Mouse (Mus musculus) forebrain, embryonic 12.5 days (tissue): ENCODE measurements around the gene Usp24. TPM values are rescaled to one million over a fixed set of nuclear protein-coding genes. Genes with fewer than 3 reads are reported as not detected.

Source experiments
- ATAC-seq: fragments of 200-750 bp; cut with Nextera tagmentation; 2 replicates; pipeline ENCODE4 v1.8.0; 2017; ENCODE audit warnings: moderate TSS enrichment; ENCODE audit not compliant: low FRiP score
- H3K27ac ChIP-seq: fragments of 300-500 bp; sonication (generic); 2 replicates; pipeline ENCODE4 v1.5.1; 2016; ENCODE audit warnings: mild to moderate bottlenecking
- H3K27me3 ChIP-seq: fragments of 300-500 bp; sonication (generic); 2 replicates; pipeline ENCODE4 v1.6.1; 2016; ENCODE audit warnings: mild to moderate bottlenecking
- H3K36me3 ChIP-seq: fragments of 300-500 bp; sonication (generic); replicated peaks from 2 replicates; pipeline ENCODE4 v1.6.1; 2016; ENCODE audit warnings: mild to moderate bottlenecking
- H3K4me1 ChIP-seq: fragments of 300-500 bp; sonication (generic); 2 replicates; pipeline ENCODE4 v1.6.1; 2016
- H3K4me2 ChIP-seq: fragments of 300-500 bp; sonication (generic); 2 replicates; pipeline ENCODE4 v1.6.1; 2016; ENCODE audit warnings: mild to moderate bottlenecking, moderate library complexity
- H3K4me3 ChIP-seq: fragments of 300-500 bp; sonication (generic); replicated peaks from 2 replicates; pipeline ENCODE4 v1.5.1; 2016; ENCODE audit warnings: mild to moderate bottlenecking
- H3K9ac ChIP-seq: fragments of 300-500 bp; sonication (generic); 2 replicates; pipeline ENCODE4 v1.6.1; 2016; ENCODE audit warnings: mild to moderate bottlenecking
- H3K9me3 ChIP-seq: fragments of 300-500 bp; sonication (generic); 2 replicates; pipeline ENCODE4 v1.6.1; 2016
- WGBS: fragments of 180-500 bp; shearing (Covaris S2); methylation state at CpG from one replicate; pipeline ENCODE4 v1.1.7; 2016; 5-methylcytosine and 5-hydroxymethylcytosine counted together
- polyA plus RNA-seq: library from polyadenylated mRNA; unstranded; fragments of >200 nt; fragmentation: Nextera tagmentation; extraction: Ambion mirVana; gene quantifications from 2 replicates; pipeline ENCODE4 v1.2.1, GENCODE M21; 2016

The Usp24 gene
- polyA plus RNA-seq, 1 experiment from 2014 or later = 13.7 TPM

- WGBS = 91% methylated on average over 6 of the region's 6 CpGs
- H3K4me3 ChIP-seq = no peak overlapping the region
Observed at GRCm38 (mm10) chr4:106301346-106301745, 14.7 kb upstream of the Usp24 start.

GRCm38 (mm10) chr4:106308090-106308489 lies 7.9 kb upstream of the Usp24 start:
- H3K4me3 ChIP-seq = no peak overlapping the region
- H3K4me1 ChIP-seq = no peaks in the 10 kb centered on the region
- no peak overlapping the region for H3K9ac ChIP-seq
- no peak overlapping the region for H3K4me2 ChIP-seq
- ATAC-seq = no peak
- H3K36me3 ChIP-seq = no peaks in the 10 kb centered on the region
- no peaks in the 10 kb centered on the region for H3K27me3 ChIP-seq
- H3K9me3 ChIP-seq = no peaks in the 10 kb centered on the region
- 95% methylated on average over 3 of the region's 3 CpGs for WGBS
- H3K27ac ChIP-seq = no peak overlapping the region

More at GRCm38 (mm10) chr4:106301346-106301745, 14.7 kb upstream of the Usp24 start:
- no peak for ATAC-seq
- Histone ChIP-seq H3K4me2 (no peak overlapping the region), H3K36me3 (no peaks in the 10 kb centered on the region), H3K4me1 (no peaks in the 10 kb centered on the region), H3K9me3 (no peaks in the 10 kb centered on the region), H3K27ac (no peak overlapping the region), H3K9ac (no peak overlapping the region), H3K27me3 (no peaks in the 10 kb centered on the region)

GRCm38 (mm10) chr4:106312651-106313050 lies 3.4 kb upstream of the Usp24 start:
- Histone ChIP-seq H3K4me2 (no peak overlapping the region), H3K36me3 (no peaks in the 10 kb centered on the region), H3K9ac (no peak overlapping the region), H3K4me1 (peaks cover 13% of the 10 kb centered on the region), H3K4me3 (no peak overlapping the region), H3K27me3 (no peaks in the 10 kb centered on the region), H3K27ac (no peak overlapping the region), H3K9me3 (no peaks in the 10 kb centered on the region)
- 79% methylated on average over 8 of the region's 8 CpGs for WGBS
- ATAC-seq = no peak

- WGBS = 92% methylated on average over 8 of the region's 8 CpGs
- ATAC-seq = no peak
- Histone ChIP-seq H3K36me3 (no peaks in the 10 kb centered on the region), H3K4me2 (no peak overlapping the region), H3K4me3 (no peak overlapping the region), H3K9me3 (no peaks in the 10 kb centered on the region), H3K9ac (no peak overlapping the region), H3K27ac (no peak overlapping the region), H3K27me3 (no peaks in the 10 kb centered on the region), H3K4me1 (peaks cover 17% of the 10 kb centered on the region)
Observed at GRCm38 (mm10) chr4:106313070-106313469, 2.9 kb upstream of the Usp24 start.

- no peak overlapping the region for H3K9ac ChIP-seq
- no peaks in the 10 kb centered on the region for H3K36me3 ChIP-seq
- H3K27me3 ChIP-seq = no peaks in the 10 kb centered on the region
- peaks cover 25% of the 10 kb centered on the region for H3K4me1 ChIP-seq
- H3K4me2 ChIP-seq = no peak overlapping the region
- H3K9me3 ChIP-seq = no peaks in the 10 kb centered on the region
- H3K4me3 ChIP-seq = no peak overlapping the region
- WGBS = 57% methylated on average over 4 of the region's 4 CpGs
- ATAC-seq = no peak
- H3K27ac ChIP-seq = no peak overlapping the region
Observed at GRCm38 (mm10) chr4:106313874-106314273, 2.1 kb upstream of the Usp24 start.

- no peaks in the 10 kb centered on the region for H3K9me3 ChIP-seq
- peaks cover 29% of the 10 kb centered on the region for H3K4me1 ChIP-seq
- no peak overlapping the region for H3K9ac ChIP-seq
- H3K27ac ChIP-seq = no peak overlapping the region
- no peaks in the 10 kb centered on the region for H3K36me3 ChIP-seq
- H3K27me3 ChIP-seq = no peaks in the 10 kb centered on the region
- ATAC-seq = no peak
- no peak overlapping the region for H3K4me2 ChIP-seq
- H3K4me3 ChIP-seq = no peak overlapping the region
Observed at GRCm38 (mm10) chr4:106314291-106314690, 1.7 kb upstream of the Usp24 start.

- Histone ChIP-seq H3K9me3 (no peaks in the 10 kb centered on the region), H3K27ac (peak overlapping the region; percentile 95), H3K4me2 (peak overlapping the region; percentile 85), H3K4me1 (peaks cover 40% of the 10 kb centered on the region), H3K4me3 (peak overlapping the region; percentile 96), H3K27me3 (no peaks in the 10 kb centered on the region), H3K36me3 (no peaks in the 10 kb centered on the region), H3K9ac (peak overlapping the region; percentile 94)
- WGBS = under 1% methylated on average over 68 of the region's 81 CpGs
- ATAC-seq = peak; percentile 79
Observed at GRCm38 (mm10) chr4:106316351-106317178, 552 bp downstream of the Usp24 start.

GRCm38 (mm10) chr4:106317179-106318055 lies 1.4 kb downstream of the Usp24 start:
- Histone ChIP-seq H3K4me2 (peak overlapping the region; percentile 85), H3K4me1 (peaks cover 40% of the 10 kb centered on the region), H3K27me3 (no peaks in the 10 kb centered on the region), H3K9me3 (no peaks in the 10 kb centered on the region), H3K36me3 (no peaks in the 10 kb centered on the region), H3K4me3 (peak overlapping the region; percentile 96), H3K9ac (peak overlapping the region; percentile 94), H3K27ac (no peak overlapping the region)
- WGBS = 21% methylated on average over 19 of the region's 19 CpGs
- no peak for ATAC-seq

- Histone ChIP-seq H3K9me3 (no peaks in the 10 kb centered on the region), H3K36me3 (no peaks in the 10 kb centered on the region), H3K27me3 (no peaks in the 10 kb centered on the region), H3K4me1 (peaks cover 40% of the 10 kb centered on the region), H3K9ac (peak overlapping the region; percentile 94; the same call in 1 of the 2 replicates), H3K4me2 (peak overlapping the region; percentile 85), H3K4me3 (no peak overlapping the region), H3K27ac (no peak overlapping the region)
- 83% methylated on average over 4 of the region's 4 CpGs for WGBS
- ATAC-seq = no peak
Observed at GRCm38 (mm10) chr4:106318208-106318607, 2.2 kb downstream of the Usp24 start.

- Histone ChIP-seq H3K4me2 (no peak overlapping the region), H3K27me3 (no peaks in the 10 kb centered on the region), H3K36me3 (no peaks in the 10 kb centered on the region), H3K9ac (no peak overlapping the region), H3K27ac (no peak overlapping the region), H3K4me1 (peaks cover 40% of the 10 kb centered on the region), H3K9me3 (no peaks in the 10 kb centered on the region), H3K4me3 (no peak overlapping the region)
- ATAC-seq = no peak
- WGBS = 88% methylated on average over 6 of the region's 6 CpGs
Observed at GRCm38 (mm10) chr4:106318976-106319375, 3.0 kb downstream of the Usp24 start.

- 92% methylated on average over 10 of the region's 10 CpGs for WGBS
- Histone ChIP-seq H3K4me3 (no peak overlapping the region), H3K4me2 (no peak overlapping the region)
Observed at GRCm38 (mm10) chr4:106322846-106323245, 6.8 kb downstream of the Usp24 start.

GRCm38 (mm10) chr4:106323318-106323717 lies 7.3 kb downstream of the Usp24 start:
- Histone ChIP-seq H3K9me3 (no peaks in the 10 kb centered on the region), H3K27ac (no peak overlapping the region), H3K36me3 (no peaks in the 10 kb centered on the region), H3K4me1 (peaks cover 21% of the 10 kb centered on the region), H3K9ac (no peak overlapping the region), H3K27me3 (no peaks in the 10 kb centered on the region), H3K4me2 (no peak overlapping the region), H3K4me3 (no peak overlapping the region)
- ATAC-seq = no peak
- 84% methylated on average over 2 of the region's 2 CpGs for WGBS

More at GRCm38 (mm10) chr4:106322846-106323245, 6.8 kb downstream of the Usp24 start:
- Histone ChIP-seq H3K9me3 (no peaks in the 10 kb centered on the region), H3K4me1 (peaks cover 26% of the 10 kb centered on the region), H3K36me3 (no peaks in the 10 kb centered on the region), H3K9ac (no peak overlapping the region), H3K27ac (no peak overlapping the region), H3K27me3 (no peaks in the 10 kb centered on the region)
- ATAC-seq = no peak
